Mouse (Mus musculus) myocyte (in vitro differentiated cells): ENCODE measurements around the gene Mrpl16.

Experiments
- CEBPB ChIP-seq: IDR thresholded peaks from 2 replicates; pipeline ENCODE4 v1.6.1; 2011; ENCODE audit warnings: mild to moderate bottlenecking, moderate library complexity; ENCODE audit not compliant: poor library complexity, insufficient read depth, severe bottlenecking
- MYOG ChIP-seq, 3 experiments: IDR thresholded peaks; one replicate each; pipeline ENCODE4 v1.6.1; 2011; ENCODE audit warnings: control low read depth in 2 of 3, low read depth in 2 of 3, mild to moderate bottlenecking in 2 of 3; ENCODE audit not compliant: insufficient read length in 2 of 3, control insufficient read depth in 1 of 3, insufficient read depth in 1 of 3
- POLR2A ChIP-seq: IDR thresholded peaks from one replicate; pipeline ENCODE4 v1.6.1; 2011; ENCODE audit warnings: low read depth, mild to moderate bottlenecking, control low read depth, moderate library complexity; ENCODE audit not compliant: insufficient read length
- SRF ChIP-seq: IDR thresholded peaks from one replicate; pipeline ENCODE4 v1.6.1; 2011; ENCODE audit warnings: low read depth; ENCODE audit not compliant: control insufficient read depth, insufficient read length
- USF1 ChIP-seq: IDR thresholded peaks from one replicate; pipeline ENCODE4 v1.6.1; 2011; ENCODE audit warnings: low read depth, mild to moderate bottlenecking, control low read depth, moderate library complexity

- TF ChIP-seq USF1, result no peak
- TF ChIP-seq POLR2A, result no peak
- no peak for TF ChIP-seq CEBPB
- TF ChIP-seq MYOG (IDR thresholded peaks at IDR 0.05; ENCODE audit: control insufficient read depth in 1 of 3, insufficient read depth in 1 of 3, insufficient read length in 2 of 3, low read depth in 2 of 3), result no peak
- TF ChIP-seq SRF, result no peak
Observed at GRCm38 (mm10) chr19:11819143-11819700, 49.0 kb downstream of the Mrpl16 start, which contains the start of gene Stx3.
